Mouse (Mus musculus): ENCODE measurements at regions not wholly inside any gene's neighbourhood (a gene's known extent, or its start where the extent isn't known, plus 50 kb on each side); places are given as distances from the start of the nearest gene placed in this dataset.

GRCm38 (mm10) chr16:82038616-82039015 is 789.6 kb upstream of the Gm21833 start:
- intact Hi-C loops (cut with DNase I; ENCODE audit: low total_unique reads), result loop anchor here (10.0 kb wide), 1 partner anchor 554 kb away; no protein-coding TSS in a partner anchor
- DNase-seq, result no peak
